Mouse (Mus musculus): ENCODE data around the gene Adamts4. TPM values are rescaled to one million over a fixed set of nuclear protein-coding genes. Genes with fewer than 3 reads are reported as not detected.
"Not testable (repeated sequence)": the region's sequence is repeated elsewhere in the genome, so short reads cannot be mapped to it uniquely, and the experiment has no call there.

Adamts4 gene
- polyA plus RNA-seq, 1 experiment, result 0.43 TPM

- DNase-seq (ENCODE audit: low spot score), result no peak
These were observed 18.4 kb upstream of the Adamts4 start for GRCm38 (mm10) chr1:171231844-171232243.

GRCm38 (mm10) chr1:171232348-171232747, 17.9 kb upstream of the Adamts4 start:
- no peak for DNase-seq (ENCODE audit: low spot score)

- DNase-seq (ENCODE audit: low spot score), result no peak
These were observed 17.2 kb upstream of the Adamts4 start for GRCm38 (mm10) chr1:171232800-171233730.

GRCm38 (mm10) chr1:171234126-171234525, 16.1 kb upstream of the Adamts4 start, which contains the start of gene Fcer1g:
Fcer1g (minus strand) TSS chr1:171234365.
- DNase-seq (ENCODE audit: low spot score), result no peak

- DNase-seq (ENCODE audit: low spot score), result no peak
These were observed 15.7 kb upstream of the Adamts4 start for GRCm38 (mm10) chr1:171234538-171234937.

GRCm38 (mm10) chr1:171235791-171236190, 14.4 kb upstream of the Adamts4 start:
- DNase-seq (ENCODE audit: low spot score), result no peak

GRCm38 (mm10) chr1:171237438-171237837, 12.8 kb upstream of the Adamts4 start:
- DNase-seq (ENCODE audit: low spot score), result no peak

- DNase-seq (ENCODE audit: low spot score), result no peak
These were observed 11.8 kb upstream of the Adamts4 start for GRCm38 (mm10) chr1:171238463-171238862.

- no peak for DNase-seq (ENCODE audit: low spot score)
These were observed 10.1 kb upstream of the Adamts4 start for GRCm38 (mm10) chr1:171239992-171240744.

- no peak for DNase-seq (ENCODE audit: low spot score)
These were observed 9.3 kb upstream of the Adamts4 start for GRCm38 (mm10) chr1:171240911-171241310.

- DNase-seq (ENCODE audit: low spot score), result not testable (repeated sequence)
These were observed 8.3 kb upstream of the Adamts4 start for GRCm38 (mm10) chr1:171241952-171242351.

GRCm38 (mm10) chr1:171245353-171245752, 4.9 kb upstream of the Adamts4 start:
- DNase-seq (ENCODE audit: low spot score), result no peak

- DNase-seq (ENCODE audit: low spot score), result peak; percentile 95
These were observed 3.3 kb upstream of the Adamts4 start for GRCm38 (mm10) chr1:171246709-171247452.

GRCm38 (mm10) chr1:171247453-171247841, 2.8 kb upstream of the Adamts4 start:
- DNase-seq (ENCODE audit: low spot score), result no peak

- no peak for DNase-seq (ENCODE audit: low spot score)
These were observed 2.3 kb upstream of the Adamts4 start for GRCm38 (mm10) chr1:171247916-171248315.

GRCm38 (mm10) chr1:171248386-171249226, 1.6 kb upstream of the Adamts4 start:
- no peak for DNase-seq (ENCODE audit: low spot score)

GRCm38 (mm10) chr1:171250680-171251593, 716 bp downstream of the Adamts4 start, which contains the start of gene Ndufs2:
Ndufs2 (minus strand) TSS chr1:171251388.
- DNase-seq (ENCODE audit: low spot score), result no peak

- DNase-seq (ENCODE audit: low spot score), result no peak
These were observed 1.5 kb downstream of the Adamts4 start for GRCm38 (mm10) chr1:171251594-171252324.

GRCm38 (mm10) chr1:171252415-171252814, 2.2 kb downstream of the Adamts4 start:
- no peak for DNase-seq (ENCODE audit: low spot score)

Measured in urinary bladder, adult 2 months (tissue).